Mouse (Mus musculus) heart, adult 9 months (tissue): ENCODE measurements at regions not wholly inside any gene's neighbourhood (a gene's known extent, or its start where the extent isn't known, plus 50 kb on each side); places are given as distances from the start of the nearest gene placed in this dataset.

Experiments used
- DNase-seq, 2 experiments: peaks; one replicate each; pipeline ENCODE4 v3.0.0; 2022; ENCODE audit warnings: low spot score in 2 of 2

DNA sequence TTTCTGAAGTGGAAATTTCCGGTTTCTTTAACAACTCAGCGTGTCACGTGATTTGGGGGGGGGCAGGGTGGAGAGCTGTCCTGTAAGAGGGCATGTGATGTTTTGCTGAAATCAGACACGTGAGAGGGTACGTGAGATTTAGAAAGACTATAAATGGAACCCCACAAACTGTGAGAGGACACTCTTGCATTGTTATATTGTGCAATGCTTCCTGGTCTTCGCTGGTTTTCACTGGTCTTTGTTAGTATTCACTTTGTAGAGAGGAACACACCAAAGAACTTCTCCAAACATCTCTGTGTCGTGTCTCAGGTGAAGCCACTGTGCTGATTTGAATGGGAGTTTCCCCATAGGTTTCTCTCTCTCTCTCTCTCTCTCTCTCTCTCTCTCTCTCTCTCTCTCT lies 163.2 kb upstream of the Jun start:
- no peak for DNase-seq

DNA sequence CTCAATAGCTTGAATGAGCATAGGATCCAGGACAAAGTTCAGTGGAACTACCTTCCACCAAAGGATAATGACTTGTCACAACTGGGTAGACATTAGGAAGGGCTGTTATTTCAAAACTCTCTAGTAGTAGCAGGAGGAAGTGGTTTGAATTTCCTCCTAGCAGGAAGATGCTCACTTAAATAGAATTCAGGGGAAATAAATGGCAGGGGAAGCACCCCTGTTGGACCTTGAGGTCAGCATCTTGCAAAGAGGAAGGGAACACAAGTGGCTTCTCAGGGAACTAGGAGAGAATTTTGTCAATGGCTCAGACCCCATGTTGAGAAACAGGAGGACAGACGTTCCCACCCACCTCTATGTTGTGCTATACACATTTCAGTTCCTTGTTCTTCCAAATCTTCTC lies 178.4 kb upstream of the Jun start:
- DNase-seq, result peak; percentile 22 to 50

DNA sequence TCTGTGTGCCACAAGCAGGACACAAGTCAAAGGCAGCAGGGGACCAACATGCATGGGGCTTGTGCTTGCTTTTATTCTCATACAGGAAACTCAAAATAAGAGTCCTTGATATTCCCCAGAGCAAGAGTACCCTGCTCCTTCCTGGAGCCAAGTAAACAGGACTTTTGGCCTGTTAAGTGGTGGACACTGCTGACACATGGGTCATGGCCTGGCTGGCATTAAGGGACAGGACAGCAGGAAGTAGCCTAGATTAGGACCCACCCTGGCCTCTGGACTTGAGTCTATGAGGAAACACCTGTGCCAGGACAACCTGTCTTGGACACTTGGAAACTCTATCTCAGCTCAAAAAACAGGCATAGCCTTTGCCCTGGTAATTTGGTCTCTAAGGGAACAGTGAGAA lies 181.0 kb upstream of the Jun start:
- peak in 1 of 2 experiments; percentile 31 for DNase-seq

DNA sequence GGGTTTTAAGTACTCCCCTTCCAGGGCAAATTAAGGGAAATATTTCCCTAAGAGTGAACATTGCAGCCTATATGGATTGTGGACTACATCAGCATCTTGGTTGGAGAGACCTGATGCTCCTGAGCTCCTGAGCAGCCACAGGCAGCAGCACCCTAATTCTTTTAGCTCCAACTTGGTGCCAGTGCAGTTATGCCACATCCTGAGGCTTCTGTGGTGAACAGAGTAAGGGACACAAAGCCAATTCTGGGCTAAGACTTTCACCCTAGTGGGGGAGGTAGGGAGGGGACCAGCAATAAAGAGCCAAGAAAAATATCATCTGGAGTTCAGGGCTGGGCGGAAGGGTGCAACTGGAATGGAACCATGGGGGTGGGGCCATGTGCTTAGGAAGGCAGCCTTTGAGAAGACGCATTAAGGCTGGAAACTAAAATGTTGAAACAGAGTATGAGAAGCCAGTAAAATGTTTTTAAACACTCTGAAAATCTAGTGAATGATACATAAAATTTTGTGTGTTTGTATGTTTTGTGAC lies 182.1 kb upstream of the Jun start:
- peak; percentile 66 to 68 for DNase-seq

DNA sequence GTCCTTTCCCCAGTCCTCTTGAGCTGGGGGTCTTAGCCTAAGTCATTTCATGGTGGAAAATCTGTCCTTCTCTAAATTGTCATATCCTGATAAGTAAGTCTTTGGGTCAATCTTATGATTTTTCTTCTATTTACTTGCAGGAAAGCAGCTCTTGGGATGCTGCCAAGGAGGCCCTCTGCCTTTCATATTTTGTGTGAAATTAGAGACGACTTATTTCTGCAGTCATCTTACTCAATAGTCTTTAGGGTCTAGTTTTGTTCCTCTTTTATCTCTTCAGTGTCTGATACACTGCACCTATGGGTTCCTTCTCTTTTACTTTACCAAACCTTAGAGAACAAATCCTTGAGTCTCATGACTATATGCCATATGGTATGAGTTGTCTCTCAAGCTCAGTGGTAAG lies 196.0 kb upstream of the Jun start:
- no peak for DNase-seq

DNA sequence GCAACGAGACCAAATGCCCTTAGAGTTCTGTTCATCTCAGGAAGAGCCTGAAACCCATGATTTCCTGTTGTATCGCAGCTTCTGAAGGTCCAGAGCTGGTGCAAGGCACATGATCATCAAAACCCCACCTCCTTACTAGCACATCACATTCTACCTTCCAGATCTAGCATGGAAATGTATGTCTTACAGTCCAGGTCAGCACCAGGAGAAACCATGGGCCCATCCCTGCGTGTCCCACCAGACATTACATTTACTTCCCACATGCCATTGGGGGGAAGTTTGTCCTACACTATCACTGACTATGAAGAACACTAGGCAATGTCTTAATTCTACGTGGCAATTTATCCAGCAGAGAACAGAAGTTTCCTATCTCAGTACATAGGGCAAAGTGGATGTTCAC lies 197.0 kb upstream of the Jun start:
- DNase-seq, result no peak

DNA sequence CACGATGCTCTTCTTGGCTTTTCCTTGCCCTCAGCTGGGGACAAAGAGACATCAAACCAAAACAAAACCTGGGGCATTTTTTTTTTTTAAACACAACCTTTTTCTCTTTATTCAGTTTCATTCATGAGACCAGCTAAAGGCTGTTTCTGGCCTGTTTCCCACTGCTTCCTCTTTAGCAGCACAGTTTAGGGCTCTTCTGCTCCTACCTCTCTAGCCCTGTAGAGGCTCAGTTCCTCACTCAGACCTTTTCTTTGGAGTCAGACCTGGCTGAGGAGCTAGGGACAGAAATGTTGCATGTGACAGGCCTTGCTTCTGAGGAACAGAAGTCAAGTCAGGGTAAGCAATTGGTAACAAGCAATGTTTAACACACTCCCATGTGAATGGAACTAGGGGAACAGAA lies 198.1 kb upstream of the Jun start:
- no peak for DNase-seq

DNA sequence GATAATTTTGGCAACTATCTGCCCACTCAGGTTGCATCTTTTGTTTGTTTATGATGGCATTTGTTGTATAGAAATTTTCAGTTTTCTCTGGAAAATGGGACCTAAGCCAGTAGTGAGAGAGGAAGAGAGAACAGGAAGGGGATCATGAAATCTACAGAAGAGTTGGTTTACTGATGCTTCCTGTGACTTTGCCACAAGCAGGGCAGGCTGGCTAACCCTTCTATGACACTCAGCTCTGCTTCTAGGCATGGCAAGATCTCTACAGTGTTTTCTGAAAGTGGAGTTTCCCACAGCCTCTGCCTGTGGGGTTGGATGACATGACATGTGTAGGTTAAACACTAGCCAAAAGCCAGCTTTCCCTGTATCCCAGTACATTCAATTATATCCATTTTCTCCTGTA lies 217.7 kb upstream of the Jun start:
- no peak for DNase-seq

DNA sequence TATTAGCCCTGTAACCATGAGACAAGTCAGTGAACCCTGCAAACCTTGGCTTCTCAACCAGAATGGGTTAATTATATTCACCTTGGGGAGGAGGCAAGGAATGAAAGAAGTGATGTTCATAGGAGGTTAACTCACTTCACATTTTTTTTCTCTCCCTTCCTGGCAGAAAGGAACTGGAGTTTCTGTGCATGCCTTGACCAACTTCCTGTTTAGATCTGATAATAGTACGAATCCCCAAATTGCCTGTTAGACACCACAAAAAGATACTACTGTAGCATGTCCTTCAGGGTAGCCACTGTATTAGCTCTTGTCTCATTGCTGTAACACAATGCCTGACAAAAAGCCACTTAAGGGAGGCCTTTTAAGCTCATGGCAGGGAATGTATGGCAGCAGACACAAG lies 218.4 kb upstream of the Jun start:
- DNase-seq, result no peak

DNA sequence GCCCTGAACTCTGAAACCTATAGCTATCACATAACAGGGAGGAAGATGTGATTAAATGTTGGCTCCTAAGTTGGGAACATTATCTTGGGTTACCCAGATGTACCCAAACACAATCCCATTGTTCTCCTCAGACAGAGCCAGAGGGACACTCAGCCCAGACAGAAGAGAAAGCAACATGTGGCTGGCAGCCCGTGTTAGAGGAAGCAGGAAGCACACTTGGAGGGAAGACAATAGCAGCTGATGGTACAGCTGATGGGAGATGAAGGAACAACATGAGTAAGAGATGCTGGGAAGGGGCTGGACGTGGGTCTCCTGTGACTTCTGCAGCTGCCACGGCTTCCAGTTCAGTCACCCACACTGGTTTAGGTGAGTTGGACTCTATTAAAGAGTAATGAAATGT lies 224.2 kb upstream of the Jun start:
- peak in 1 of 2 experiments; percentile 25 for DNase-seq

DNA sequence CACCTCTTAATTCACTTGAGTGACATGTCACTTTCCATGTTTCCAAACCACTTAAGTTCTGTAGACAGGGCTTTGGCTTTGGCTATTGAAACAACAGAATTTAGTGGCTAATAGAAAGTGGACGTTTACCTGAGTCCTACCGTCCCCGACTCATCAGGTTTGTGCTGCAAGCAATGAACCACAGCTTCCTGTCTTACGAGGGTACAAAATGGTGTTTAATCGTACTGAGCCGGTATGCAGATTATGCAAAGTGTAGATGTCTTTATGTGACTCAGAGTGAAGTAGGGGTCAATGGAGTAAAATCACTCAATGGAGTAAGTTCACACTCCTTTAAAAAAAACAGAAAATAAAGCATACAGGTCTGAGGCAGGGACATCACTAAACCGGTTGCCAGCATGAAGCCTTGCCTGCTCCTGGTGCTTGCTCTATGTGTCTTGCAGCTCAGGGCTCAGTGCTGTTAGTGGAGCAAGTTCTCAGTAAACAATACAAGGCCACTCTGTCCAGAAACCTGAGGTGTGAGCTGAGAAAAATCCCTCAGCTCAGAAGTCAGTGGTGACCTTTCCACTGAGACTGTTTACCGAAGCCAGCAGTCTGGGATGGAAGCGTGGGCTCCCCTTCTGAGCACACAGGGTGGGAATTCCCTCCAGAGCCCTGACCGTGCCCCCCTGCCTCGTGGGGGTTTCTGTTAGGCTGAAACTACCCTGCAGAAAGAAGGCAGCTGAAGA lies 226.1 kb upstream of the Jun start:
- no peak for DNase-seq

DNA sequence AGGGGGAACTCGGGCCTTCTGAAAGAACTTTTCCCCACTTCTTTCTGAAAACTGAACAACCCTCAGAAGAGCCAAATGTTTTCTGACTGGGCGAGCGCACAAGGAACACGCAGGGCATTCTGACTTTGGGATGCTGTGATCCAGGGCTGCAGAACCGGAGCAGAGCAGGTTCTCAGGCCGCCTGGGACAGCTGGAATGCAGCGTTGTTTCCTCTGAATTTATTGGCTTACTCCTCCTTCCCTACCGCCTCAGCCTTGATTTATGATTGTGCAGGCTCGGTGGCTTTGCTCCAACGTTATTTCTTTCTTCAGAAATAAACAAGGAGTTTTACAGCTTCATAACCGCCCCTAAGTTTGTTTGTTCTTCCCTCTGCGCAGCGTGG lies 226.7 kb upstream of the Jun start:
- DNase-seq, result peak in 1 of 2 experiments; percentile 16

DNA sequence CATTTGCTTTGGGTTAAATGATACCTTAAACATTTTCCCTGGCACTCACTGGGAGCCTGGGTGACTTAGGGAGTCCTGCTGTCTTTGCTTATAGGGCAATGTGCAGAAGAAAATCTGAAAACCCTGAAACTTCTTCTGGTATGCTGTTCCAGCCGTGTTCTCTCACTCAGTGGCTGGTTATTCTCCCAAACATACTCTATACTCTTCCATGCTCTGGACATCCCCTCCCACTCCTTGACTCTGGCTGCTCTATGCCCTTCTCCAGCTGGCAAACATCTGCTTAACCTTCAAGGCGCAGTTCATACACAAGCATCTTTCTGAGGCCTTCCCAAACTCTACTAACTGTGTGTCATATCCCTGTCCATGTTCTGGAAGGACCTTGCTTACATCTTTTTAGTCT lies 227.2 kb upstream of the Jun start:
- DNase-seq, result no peak

DNA sequence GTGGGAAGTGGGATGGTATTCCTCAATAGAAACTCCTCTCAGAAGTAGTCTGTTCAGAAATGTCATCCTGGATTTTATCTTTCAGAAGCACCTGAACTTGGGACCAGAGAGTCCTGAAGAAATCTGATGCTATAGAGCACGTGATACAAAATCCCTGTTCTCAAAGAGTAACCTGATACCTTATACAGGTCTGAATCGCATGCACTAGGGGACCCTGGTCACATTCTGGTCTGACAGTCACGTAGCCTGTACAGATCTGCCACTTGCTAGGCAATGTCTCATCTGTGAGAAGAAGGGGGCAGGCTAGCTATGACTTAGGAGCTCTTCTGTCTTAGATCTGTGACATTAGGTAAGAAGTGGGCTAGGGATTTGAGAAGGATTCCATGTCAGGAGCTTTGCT lies 230.1 kb upstream of the Jun start:
- no peak for DNase-seq

DNA sequence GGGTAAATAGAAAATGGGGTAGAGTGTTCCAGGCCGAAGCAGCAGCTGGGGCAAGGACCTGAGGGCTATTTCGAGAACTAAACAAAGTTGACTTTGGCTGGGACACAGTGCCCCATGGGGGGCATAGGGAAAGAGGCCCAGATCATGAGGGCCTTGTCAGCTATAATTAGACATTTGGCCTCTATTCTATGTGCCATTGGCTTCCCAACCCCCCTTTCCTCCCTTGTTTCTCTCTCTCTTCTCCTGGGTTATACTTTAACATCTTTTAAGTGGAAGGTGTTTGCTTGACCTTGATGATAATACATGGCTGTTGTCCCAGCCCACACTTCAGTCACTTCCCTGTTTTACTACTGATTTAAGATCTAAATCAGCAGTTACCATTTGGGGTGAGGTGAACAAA lies 231.8 kb upstream of the Jun start:
- peak; percentile 67 to 73 for DNase-seq

DNA sequence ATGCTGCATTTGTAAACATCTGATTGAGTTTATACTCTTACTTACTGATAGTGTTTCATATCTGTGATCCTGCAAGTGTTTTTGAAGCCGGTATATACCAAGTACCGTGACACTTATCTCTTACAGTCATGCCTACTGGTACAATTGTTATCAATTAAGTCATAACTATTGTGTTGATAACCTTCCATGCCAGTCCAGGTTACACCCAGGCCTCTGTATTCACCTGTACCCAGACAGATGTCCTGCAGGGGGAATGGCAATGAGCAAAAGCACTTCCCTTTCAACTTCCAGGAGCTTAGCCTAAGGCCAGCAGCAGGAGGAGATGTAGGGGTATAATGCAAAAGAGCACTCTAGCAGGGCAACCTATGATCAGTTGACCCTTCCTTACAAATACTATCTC lies 232.2 kb upstream of the Jun start:
- no peak for DNase-seq

DNA sequence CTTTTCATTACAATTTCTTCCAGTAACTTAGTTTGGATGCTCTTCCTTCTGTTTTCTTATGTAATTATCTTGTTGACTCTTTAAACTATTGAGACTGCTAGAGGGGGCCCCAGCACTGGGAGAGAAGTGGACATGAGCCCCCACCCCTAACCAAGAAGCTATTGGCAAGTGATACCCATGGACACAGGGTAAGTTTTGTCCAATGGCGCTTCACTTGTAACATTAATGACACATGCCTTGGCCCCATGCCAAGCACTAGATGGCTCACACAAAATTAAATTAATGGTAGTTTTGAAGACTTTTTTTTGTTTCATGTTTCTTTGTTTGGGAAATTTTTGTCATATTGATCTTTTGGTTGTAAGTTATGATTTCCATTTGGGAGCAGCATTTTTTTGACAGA lies 232.7 kb upstream of the Jun start:
- no peak for DNase-seq

DNA sequence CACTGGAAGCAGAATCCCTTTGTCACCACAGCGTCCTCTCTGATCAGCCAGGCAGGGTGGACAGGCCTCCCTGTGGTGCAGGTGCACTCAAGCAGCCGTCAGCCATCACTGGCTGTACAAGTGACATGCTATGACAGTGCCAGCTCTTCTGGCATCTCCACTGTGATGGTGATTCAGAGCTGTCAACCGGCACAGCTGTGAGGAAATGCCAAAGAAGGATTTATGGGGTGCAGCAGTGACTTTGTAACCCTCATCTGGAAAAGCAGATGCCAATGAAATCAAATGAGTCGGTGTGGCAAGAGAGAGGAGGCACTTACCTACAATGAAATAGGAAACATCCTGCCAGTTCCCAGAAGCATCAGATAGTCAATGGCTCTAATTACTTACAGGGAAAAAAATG lies 238.3 kb upstream of the Jun start:
- DNase-seq, result peak; percentile 12 to 23

DNA sequence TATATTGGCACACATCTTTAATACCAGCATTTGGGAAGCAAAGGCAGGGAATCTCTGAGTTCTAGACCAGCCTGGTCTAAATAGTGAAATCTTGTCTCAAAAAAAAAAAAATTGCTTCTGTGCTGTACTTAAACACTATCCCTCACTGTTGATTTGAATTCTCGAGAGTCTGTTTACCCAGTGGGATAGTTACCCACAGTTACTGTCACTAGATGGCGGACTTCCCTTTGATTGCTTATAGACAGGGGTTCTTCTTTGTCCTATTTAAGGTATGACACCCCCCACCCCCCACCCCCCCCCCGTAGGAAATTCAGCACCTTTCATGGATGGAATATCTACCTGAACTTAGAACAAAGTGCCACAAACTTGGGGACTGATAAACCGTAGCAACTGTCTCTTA lies 242.1 kb upstream of the Jun start:
- no peak for DNase-seq

DNA sequence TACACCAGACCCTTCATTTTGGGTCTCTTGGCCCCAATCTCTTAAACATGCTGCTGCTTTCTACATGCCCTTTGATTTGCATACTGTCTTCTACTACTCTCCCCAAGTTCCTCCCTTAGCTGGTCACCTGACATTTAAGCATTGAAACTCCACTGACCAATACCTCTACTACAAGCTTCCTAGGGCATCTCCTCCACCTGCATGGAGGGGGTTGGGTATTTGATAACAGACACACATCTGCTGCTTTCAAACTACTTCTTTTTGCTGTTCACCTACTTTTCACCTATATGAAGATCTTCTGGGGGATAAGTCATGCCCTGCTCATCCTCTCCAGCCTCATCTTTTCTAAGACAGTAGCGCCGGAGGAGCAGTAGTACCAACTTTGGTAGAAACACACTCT lies 249.9 kb upstream of the Jun start:
- no peak for DNase-seq

DNA sequence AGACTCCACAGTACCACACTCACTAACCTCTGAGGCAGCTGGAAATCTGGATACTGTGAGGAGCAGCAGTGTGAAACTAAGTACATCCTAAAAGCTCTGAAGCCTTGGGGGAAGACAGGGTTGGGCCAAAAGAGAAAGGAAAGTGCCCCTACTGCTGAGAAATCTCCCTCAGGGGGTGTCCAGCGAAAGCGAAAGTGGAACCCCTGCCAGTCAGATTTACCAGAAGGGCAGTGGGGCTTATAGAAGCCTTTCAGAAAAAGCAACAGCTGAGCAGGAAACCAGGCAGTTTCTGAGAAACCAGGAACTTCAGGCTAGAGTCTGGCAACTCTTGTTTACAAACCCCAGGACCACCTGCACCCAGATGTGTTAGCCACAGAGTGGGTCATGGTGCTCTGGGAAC lies 251.3 kb upstream of the Jun start:
- peak; percentile 68 to 71 for DNase-seq

DNA sequence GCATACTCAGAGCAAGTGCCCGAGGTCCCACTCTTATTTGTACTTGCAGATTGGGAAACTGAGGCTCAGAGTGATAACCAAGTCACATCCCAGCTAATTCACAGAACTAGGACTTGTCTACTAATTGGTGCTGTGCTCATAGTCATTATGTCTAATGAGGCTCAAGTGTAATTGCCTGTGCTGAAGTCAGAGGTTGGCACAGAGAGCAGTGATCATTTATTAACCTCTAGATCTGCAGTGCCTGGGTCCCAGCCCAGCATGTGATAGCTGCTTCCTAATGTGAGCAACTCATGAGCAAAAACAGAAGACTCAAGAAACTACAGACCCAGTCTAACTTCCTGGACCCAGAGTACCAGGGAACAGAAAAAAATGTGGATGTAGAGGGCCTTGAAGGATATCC lies 252.0 kb upstream of the Jun start:
- no peak for DNase-seq

DNA sequence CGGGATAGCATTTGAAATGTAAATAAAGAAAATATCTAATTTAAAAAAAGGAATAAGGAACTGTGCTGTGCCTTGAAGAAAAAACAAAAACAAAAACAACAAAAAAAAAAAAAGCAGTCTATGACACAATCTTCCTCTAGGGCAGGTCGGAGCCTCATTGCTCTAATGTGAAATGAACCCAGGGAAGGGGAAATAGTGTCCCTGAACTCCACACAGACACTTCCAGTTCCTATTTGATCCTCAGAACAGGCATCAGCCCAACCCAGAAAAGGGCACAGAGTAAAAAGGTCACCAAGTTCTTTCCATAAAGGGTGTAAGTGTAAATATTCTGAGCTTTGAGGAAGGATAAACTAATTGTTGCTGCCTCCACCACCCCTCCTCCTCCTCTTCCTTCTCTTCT lies 250.2 kb upstream of the Fggy start:
- no peak for DNase-seq

DNA sequence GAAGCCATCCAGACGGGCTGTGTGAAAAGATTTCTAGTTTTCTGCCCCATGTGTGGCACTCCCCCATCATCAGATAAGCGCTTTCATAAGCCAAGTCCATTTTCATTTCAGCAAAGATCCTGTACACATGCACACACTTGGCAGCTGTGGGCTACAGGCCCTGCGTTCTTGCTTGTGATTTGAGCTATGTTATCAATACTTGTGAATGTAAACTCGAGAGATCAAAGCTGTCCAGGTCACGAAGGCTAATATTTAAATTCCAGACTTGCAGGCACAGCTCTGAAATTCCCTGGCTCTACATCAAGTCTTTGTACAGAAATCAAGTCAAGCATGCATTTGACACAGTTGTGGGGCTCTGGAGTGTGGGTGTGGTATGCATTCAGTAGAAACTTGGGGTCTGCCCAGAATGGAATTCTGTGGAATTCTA lies 248.8 kb upstream of the Fggy start:
- no peak for DNase-seq
